Mouse (Mus musculus): Measurements from ENCODE around the gene Orc6.

DNA sequence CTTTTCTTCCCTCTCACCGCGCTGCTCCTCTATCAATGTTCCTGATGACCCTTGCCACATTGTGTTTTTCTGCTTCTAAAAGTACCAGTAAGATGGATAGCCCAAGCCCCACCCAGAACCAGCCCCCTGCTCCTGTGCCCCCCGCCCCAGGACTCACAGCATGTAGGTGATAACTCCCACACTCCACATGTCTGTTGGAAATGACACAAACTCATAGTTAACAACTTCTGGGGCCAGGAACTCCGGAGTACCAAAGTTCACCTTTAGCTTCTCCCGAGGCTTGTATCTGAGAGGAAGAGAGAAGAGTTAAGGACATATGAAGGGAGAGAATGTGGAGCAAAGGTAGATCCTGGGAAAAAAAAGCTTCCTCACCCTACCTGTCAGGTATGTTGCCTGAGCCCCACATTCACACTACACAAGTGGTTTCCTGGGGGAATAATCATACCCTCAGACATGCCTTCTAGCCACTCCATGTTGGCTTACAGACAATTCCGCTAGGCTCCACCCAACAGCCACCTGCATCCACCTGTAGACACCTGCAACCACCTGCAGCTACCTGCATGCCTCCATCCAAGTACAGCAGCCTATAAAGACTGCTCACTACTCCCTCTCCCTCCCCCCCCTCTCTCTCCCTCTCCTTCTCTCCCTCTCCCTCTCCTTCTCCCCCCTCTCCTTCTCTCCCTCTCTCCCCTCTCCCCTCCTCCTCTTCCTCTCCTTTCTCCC is 36.9 kb downstream of the Orc6 start:
- TF ChIP-seq POLR2A (IDR thresholded peaks at IDR 0.05; ENCODE audit: insufficient read length, low read depth) (no peak), E2F4 (IDR thresholded peaks at IDR 0.05; ENCODE audit: insufficient read depth) (no peak), MAX (IDR thresholded peaks at IDR 0.05; ENCODE audit: low read depth) (no peak)

Measured in myocyte (in vitro differentiated cells).